8 mouse cellular contexts compared by ENCODE assay signal in genomic region chr6:29985504-29985903, GRCm38 (mm10).
DNase-seq lines count a peak whose midpoint lies in the region; ATAC-seq and TF ChIP-seq lines count a peak whose summit lies in the region.

No protein-coding gene starts in this region.

- peak overlapping the region; percentile 89 for H3K4me2 ChIP-seq in forebrain, embryonic 11.5 days (ENCODE audit: low read depth, low read length, severe bottlenecking)
- H3K4me2 ChIP-seq in liver, embryonic 13.5 days: peak overlapping the region; percentile 92

- TF ChIP-seq POLR2A in heart, adult 2 months (IDR thresholded peaks at IDR 0.05; ENCODE audit: insufficient read depth, low read depth, low read length): no peak

- WGBS in heart, adult 2 months: 4% methylated on average over 14 of the region's 14 CpGs
- WGBS in forebrain, embryonic 11.5 days: 1% methylated on average over 14 of the region's 14 CpGs
- under 1% methylated on average over 14 of the region's 14 CpGs for WGBS in liver, embryonic 13.5 days (ENCODE audit: insufficient replicate concordance)

- peak overlapping the region; percentile 60 for H3ac ChIP-seq in C2C12 (ENCODE audit: control insufficient read depth, insufficient read length, low read depth)

- TF ChIP-seq EP300 in heart, adult 2 months (IDR thresholded peaks at IDR 0.05; ENCODE audit: insufficient read depth, low read depth, low read length): no peak

- H3K9ac ChIP-seq in heart, adult 2 months (ENCODE audit: low read depth, low read length): peak overlapping the region; percentile 47
- peak overlapping the region; percentile 59 for H3K9ac ChIP-seq in forebrain, embryonic 11.5 days (ENCODE audit: low read length)
- peak overlapping the region; percentile 73 for H3K9ac ChIP-seq in liver, embryonic 13.5 days

- peak; percentile 24; the same call in 1 of the 2 replicates for ATAC-seq in forebrain, embryonic 11.5 days (replicated peaks; ENCODE audit: low FRiP score)
- ATAC-seq in liver, embryonic 13.5 days (ENCODE audit: low read depth): peak; percentile 10; the same call in 1 of the 2 replicates

- no peak for DNase-seq in heart, adult 2 months
- DNase-seq in heart, adult 18-20 months: no peak
- DNase-seq in forebrain, embryonic 11.5 days (ENCODE audit: low spot score): no peak
- DNase-seq in liver, embryonic 13.5 days: no peak
- DNase-seq in B cell, adult 2 months: no peak
- no peak for DNase-seq in layer of hippocampus, postnatal 10 days (ENCODE audit: low spot score in 2 of 2)
- DNase-seq in cerebellum, adult 11-12 months: no peak

- H3K4me3 ChIP-seq in heart, adult 2 months: peak overlapping the region; percentile 57
- peak overlapping the region; percentile 25 for H3K4me3 ChIP-seq in C2C12 (ENCODE audit: insufficient read depth, poor library complexity, severe bottlenecking)
- peak overlapping the region; percentile 53 for H3K4me3 ChIP-seq in forebrain, embryonic 11.5 days (ENCODE audit: low read depth, low read length)
- peak overlapping the region; percentile 67 for H3K4me3 ChIP-seq in liver, embryonic 13.5 days (replicated peaks)

- H3K27me3 ChIP-seq in heart, adult 2 months (ENCODE audit: control insufficient read depth, insufficient read depth, low read length): no peaks in the 10 kb centered on the region
- no peaks in the 10 kb centered on the region for H3K27me3 ChIP-seq in C2C12 (ENCODE audit: control insufficient read depth, insufficient read depth, insufficient read length)
- H3K27me3 ChIP-seq in forebrain, embryonic 11.5 days (ENCODE audit: control insufficient read depth, insufficient read depth, low read length): peaks cover 3% of the 10 kb centered on the region; the same call in 1 of the 2 replicates
- no peaks in the 10 kb centered on the region for H3K27me3 ChIP-seq in liver, embryonic 13.5 days

- no peaks in the 10 kb centered on the region for H3K79me3 ChIP-seq in C2C12 (ENCODE audit: low read depth)

- H3K79me2 ChIP-seq in heart, adult 2 months (replicated peaks; ENCODE audit: control insufficient read depth, insufficient read depth, low read length): no peaks in the 10 kb centered on the region
- H3K79me2 ChIP-seq in C2C12 (ENCODE audit: control insufficient read depth, insufficient read depth): no peaks in the 10 kb centered on the region

- H3K4me1 ChIP-seq in heart, adult 2 months (ENCODE audit: control insufficient read depth, insufficient read depth, low read length): no peaks in the 10 kb centered on the region; the same call in 1 of the 2 replicates
- 0 out of 2 replicates have a peak, but pooled peaks cover 3% of the 10 kb centered on the region for H3K4me1 ChIP-seq in forebrain, embryonic 11.5 days (replicated peaks; ENCODE audit: control insufficient read depth, insufficient read depth, low read length)
- peaks cover 42% of the 10 kb centered on the region for H3K4me1 ChIP-seq in liver, embryonic 13.5 days (replicated peaks)

- intact Hi-C loops in heart, adult 2 months (cut with DNase I): loop anchor here (2.0 kb wide), 1 partner anchor 61 kb away; the partner anchor contains the start of gene Nrf1

- H3K36me3 ChIP-seq in heart, adult 2 months (ENCODE audit: control insufficient read depth, insufficient read depth, low read length): no peaks in the 10 kb centered on the region
- H3K36me3 ChIP-seq in C2C12 (ENCODE audit: control insufficient read depth, insufficient read depth): no peaks in the 10 kb centered on the region
- no peaks in the 10 kb centered on the region for H3K36me3 ChIP-seq in forebrain, embryonic 11.5 days (ENCODE audit: control insufficient read depth, insufficient read depth, low read length)
- no peaks in the 10 kb centered on the region for H3K36me3 ChIP-seq in liver, embryonic 13.5 days

- H3K27ac ChIP-seq in heart, adult 2 months: peak overlapping the region; percentile 36
- H3K27ac ChIP-seq in forebrain, embryonic 11.5 days (ENCODE audit: low read depth, low read length): no peak overlapping the region
- peak overlapping the region; percentile 70 for H3K27ac ChIP-seq in liver, embryonic 13.5 days

- TF ChIP-seq CTCF in heart, adult 2 months (IDR thresholded peaks at IDR 0.05): no peak
- no peak for TF ChIP-seq CTCF in C2C12 (IDR thresholded peaks at IDR 0.05; ENCODE audit: control insufficient read depth, insufficient read depth, insufficient read length)

- no peaks in the 10 kb centered on the region for H3K9me3 ChIP-seq in forebrain, embryonic 11.5 days (ENCODE audit: control insufficient read depth, low read length)
- no peaks in the 10 kb centered on the region for H3K9me3 ChIP-seq in liver, embryonic 13.5 days (replicated peaks)

TF ChIP-seq in C2C12, 6 proteins besides CTCF, POLR2A, EP300 and RAD21:
- TF ChIP-seq MAX (IDR thresholded peaks at IDR 0.05) (no peak), MYOD1 (IDR thresholded peaks at IDR 0.05; ENCODE audit: control insufficient read depth, insufficient read length, low read depth) (no peak), CEBPB (IDR thresholded peaks at IDR 0.05; ENCODE audit: low read depth) (no peak), MYOG (IDR thresholded peaks at IDR 0.05; ENCODE audit: control insufficient read depth, extremely low read depth, insufficient read length) (no peak), FOSL1 (IDR thresholded peaks at IDR 0.05; ENCODE audit: insufficient read depth, low read length, poor library complexity, severe bottlenecking) (no peak), USF1 (IDR thresholded peaks at IDR 0.05; ENCODE audit: low read depth) (no peak)
TF ChIP-seq in C2C12: peak in this region for 0.
